Mouse (Mus musculus) thymus, adult 2 months (tissue): ENCODE results near the gene Efcab10. TPM values are rescaled to one million over a fixed set of nuclear protein-coding genes. Genes with fewer than 3 reads are reported as not detected.
A peak's percentile ranks its signal among the peaks of the same experiment; 100 is the strongest.

Experiments used
- DNase-seq: peaks from one replicate; pipeline ENCODE4 v3.0.0; 2021
- H3K27ac ChIP-seq: fragments of 200-500 bp; 2 replicates; pipeline ENCODE4 v1.5.1; 2012; ENCODE audit warnings: low read length, control low read depth; ENCODE audit not compliant: control insufficient read depth, insufficient read depth
- H3K27me3 ChIP-seq: fragments of 200-500 bp; 2 replicates; pipeline ENCODE4 v1.6.1; 2012; ENCODE audit warnings: mild to moderate bottlenecking, low read length, moderate library complexity, mixed read lengths; ENCODE audit not compliant: control insufficient read depth, insufficient read depth
- H3K36me3 ChIP-seq: fragments of 200-500 bp; 2 replicates; pipeline ENCODE4 v1.6.1; 2012; ENCODE audit warnings: mild to moderate bottlenecking, low read length, moderate library complexity; ENCODE audit not compliant: control insufficient read depth, insufficient read depth
- H3K4me1 ChIP-seq: fragments of 200-500 bp; replicated peaks from 2 replicates; pipeline ENCODE4 v1.6.1; 2012; ENCODE audit warnings: low read length; ENCODE audit not compliant: control insufficient read depth, insufficient read depth
- H3K4me3 ChIP-seq: fragments of 200-500 bp; 2 replicates; pipeline ENCODE4 v1.5.1; 2012; ENCODE audit warnings: mild to moderate bottlenecking, low read length, control low read depth, moderate library complexity; ENCODE audit not compliant: control insufficient read depth, insufficient read depth
- CTCF ChIP-seq: fragments of 200-500 bp; IDR thresholded peaks from 2 replicates; pipeline ENCODE4 v1.5.1; 2012; ENCODE audit warnings: mild to moderate bottlenecking, control low read depth, low read length, moderate library complexity, borderline replicate concordance; ENCODE audit not compliant: control insufficient read depth, poor library complexity, insufficient read depth; ENCODE audit errors: extremely low read depth
- POLR2A ChIP-seq: fragments of 200-500 bp; IDR thresholded peaks from 2 replicates; pipeline ENCODE4 v1.6.1; 2012; ENCODE audit warnings: mild to moderate bottlenecking, low read length, control low read depth, moderate library complexity; ENCODE audit not compliant: control insufficient read depth, poor library complexity, insufficient read depth; ENCODE audit errors: extremely low read depth
- WGBS: fragments of 180-500 bp; shearing (Covaris S2); methylation state at CpG from one replicate; pipeline ENCODE4 v1.1.7; 2018; 5-methylcytosine and 5-hydroxymethylcytosine counted together
- polyA plus RNA-seq: library from polyadenylated mRNA; depleted of rRNA; stranded (reverse); fragments of >200 nt; gene quantifications from 2 replicates; pipeline ENCODE4 v1.2.3, GENCODE M21; 2012

Gene Efcab10
- polyA plus RNA-seq, 1 experiment: not detected

DNA sequence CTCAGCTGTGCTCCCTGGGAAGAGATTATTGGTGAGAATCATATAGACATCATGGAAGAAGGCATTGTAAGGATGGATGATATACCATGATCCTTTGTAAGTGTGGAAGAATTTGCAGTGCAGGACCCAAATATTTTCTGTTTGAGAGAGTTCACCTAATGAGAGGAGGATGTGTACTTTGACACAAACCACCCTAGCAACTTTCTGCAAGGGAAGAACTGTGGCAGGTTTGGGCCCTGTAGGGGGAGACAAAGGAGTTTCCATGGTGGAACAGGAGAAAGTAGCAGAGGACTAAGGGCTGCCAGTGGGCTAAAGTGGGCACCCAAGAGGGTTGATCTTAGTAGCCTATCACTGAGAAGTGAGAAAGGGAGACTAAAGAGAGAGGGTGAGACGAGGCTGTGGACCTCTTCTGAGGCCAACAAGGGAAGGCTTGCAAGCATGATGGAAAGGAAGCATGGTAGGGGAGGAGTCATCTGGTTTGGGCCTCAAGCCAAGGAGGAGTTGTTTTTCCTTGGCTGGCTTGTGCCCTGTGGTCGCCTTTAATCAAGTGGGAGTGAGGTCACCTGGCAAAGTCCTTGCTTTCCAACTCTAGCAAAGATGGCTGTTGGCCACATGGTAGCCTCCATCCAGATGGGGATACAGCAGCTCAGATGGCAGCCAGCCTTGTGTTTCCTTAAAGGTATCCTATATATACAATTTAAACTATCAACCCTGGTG lies 3.7 kb upstream of the Efcab10 start:
- Histone ChIP-seq H3K27me3 (no peaks in the 10 kb centered on the region), H3K4me1 (0 out of 2 replicates have a peak, but pooled peaks cover 3% of the 10 kb centered on the region), H3K4me3 (no peak overlapping the region), H3K36me3 (no peaks in the 10 kb centered on the region), H3K27ac (no peak overlapping the region)
- DNase-seq: no peak
- no peak for TF ChIP-seq CTCF
- TF ChIP-seq POLR2A: no peak
- WGBS: 34% methylated on average over 2 of the region's 2 CpGs

- Histone ChIP-seq H3K4me3 (no peak overlapping the region), H3K4me1 (no peaks in the 10 kb centered on the region), H3K27ac (no peak overlapping the region), H3K36me3 (no peaks in the 10 kb centered on the region), H3K27me3 (no peaks in the 10 kb centered on the region)
- DNase-seq: no peak
- 19% methylated on average over 7 of the region's 7 CpGs for WGBS
- no peak for TF ChIP-seq POLR2A
- TF ChIP-seq CTCF: no peak
Measured at GRCm38 (mm10) chr12:33403265-33403693, 8.6 kb downstream of the Efcab10 start.

- Histone ChIP-seq H3K27me3 (no peaks in the 10 kb centered on the region), H3K27ac (no peak overlapping the region), H3K4me1 (no peaks in the 10 kb centered on the region), H3K36me3 (no peaks in the 10 kb centered on the region), H3K4me3 (no peak overlapping the region)
- WGBS: 93% methylated on average over 5 of the region's 5 CpGs
- TF ChIP-seq POLR2A: no peak
- TF ChIP-seq CTCF: no peak
- no peak for DNase-seq
Measured at GRCm38 (mm10) chr12:33404996-33405395, 10.3 kb downstream of the Efcab10 start.

DNA sequence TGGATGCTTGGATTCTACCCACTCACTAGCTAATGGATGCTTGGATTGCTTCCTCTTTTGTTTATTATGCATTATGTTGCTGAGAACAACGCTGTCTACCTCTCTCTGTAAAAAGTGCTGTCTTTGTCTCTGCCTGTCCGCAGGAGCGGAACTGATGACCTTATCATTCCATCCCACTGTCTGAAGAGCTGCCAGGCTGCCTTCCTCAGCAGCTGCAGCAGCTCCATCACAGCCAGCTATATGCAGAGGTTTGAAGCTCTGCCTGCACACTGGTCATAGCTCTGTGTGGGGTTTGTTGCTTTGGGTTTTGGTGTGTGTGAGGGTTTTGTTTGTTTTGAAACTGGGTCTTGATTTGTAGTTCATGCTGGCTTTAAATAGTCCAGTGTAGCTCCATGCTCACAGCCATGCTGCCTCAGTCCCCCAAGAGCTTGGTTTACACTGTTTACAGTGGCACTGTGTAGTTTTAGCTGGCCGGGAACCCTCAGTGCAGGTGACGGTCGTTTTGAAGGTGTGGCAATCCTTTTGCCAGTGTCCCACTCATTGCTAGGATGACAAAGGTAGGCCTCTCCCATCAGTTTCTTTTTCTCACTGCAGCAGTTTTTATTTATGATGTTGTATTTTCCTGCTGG lies 10.9 kb downstream of the Efcab10 start:
- Histone ChIP-seq H3K27ac (no peak overlapping the region), H3K27me3 (no peaks in the 10 kb centered on the region), H3K36me3 (no peaks in the 10 kb centered on the region), H3K4me1 (no peaks in the 10 kb centered on the region), H3K4me3 (no peak overlapping the region)
- no peak for DNase-seq
- TF ChIP-seq POLR2A (no peak), CTCF (no peak)
- WGBS: 88% methylated on average over 6 of the region's 6 CpGs

DNA sequence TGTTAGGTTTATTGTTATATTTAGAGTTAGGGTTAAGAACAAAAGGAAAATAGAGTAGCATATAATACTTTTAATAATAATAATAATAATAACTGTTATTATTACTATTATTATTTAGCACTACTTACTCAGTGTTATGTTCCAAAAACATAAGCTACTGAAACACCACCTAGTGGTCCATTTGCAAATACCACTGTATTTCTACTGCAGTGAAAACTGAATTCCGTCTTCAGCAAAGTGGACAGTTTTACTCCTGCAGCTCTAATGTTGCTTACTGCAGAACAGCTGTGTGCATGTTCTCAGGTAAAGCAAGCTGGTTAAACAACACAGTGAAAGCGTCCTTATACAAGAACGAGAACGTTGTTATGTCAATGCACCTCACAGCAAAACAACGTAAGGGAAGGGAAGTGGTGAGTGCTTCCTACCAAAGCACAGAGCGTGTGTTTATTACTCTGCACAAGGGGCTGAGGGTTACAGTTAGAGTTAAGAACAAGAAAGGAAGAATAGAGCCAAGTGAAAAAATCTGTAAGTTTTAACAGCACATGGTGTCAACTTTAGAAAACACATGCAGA lies 17.0 kb downstream of the Efcab10 start:
- TF ChIP-seq CTCF: no peak
- TF ChIP-seq POLR2A: no peak
- H3K4me1 ChIP-seq: no peaks in the 10 kb centered on the region
- WGBS: 13% methylated on average over 6 of the region's 6 CpGs
- DNase-seq: no peak
- no peaks in the 10 kb centered on the region for H3K27me3 ChIP-seq
- no peaks in the 10 kb centered on the region for H3K36me3 ChIP-seq
- no peak overlapping the region for H3K4me3 ChIP-seq
- H3K27ac ChIP-seq: no peak overlapping the region

DNA sequence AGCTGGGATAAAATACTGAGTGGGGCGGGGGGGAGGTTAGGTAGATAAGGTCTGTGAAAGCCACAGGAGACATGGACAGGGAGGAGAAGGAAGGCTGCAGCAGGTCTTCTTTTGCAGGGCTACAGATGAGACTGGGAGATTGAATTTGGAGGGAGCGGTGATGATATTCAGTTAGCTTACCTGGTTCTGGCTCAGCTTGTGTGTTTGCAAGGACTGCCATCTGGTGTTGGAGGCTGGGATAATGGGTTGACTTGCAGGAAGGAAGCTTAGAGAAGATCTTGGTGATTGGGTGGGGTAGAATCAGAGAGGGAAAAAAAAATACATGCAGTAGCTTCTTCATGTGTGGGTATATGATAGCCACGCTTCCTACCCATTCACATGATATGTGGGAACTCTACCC lies 29.7 kb downstream of the Efcab10 start:
- no peak overlapping the region for H3K27ac ChIP-seq
- DNase-seq: peak; percentile 54
- no peaks in the 10 kb centered on the region for H3K4me1 ChIP-seq
- TF ChIP-seq POLR2A (no peak), CTCF (no peak)
- WGBS: 54% methylated on average over 3 of the region's 3 CpGs
- no peaks in the 10 kb centered on the region for H3K36me3 ChIP-seq
- no peak overlapping the region for H3K4me3 ChIP-seq
- H3K27me3 ChIP-seq: no peaks in the 10 kb centered on the region
